Mouse (Mus musculus): Measurements from ENCODE around the gene Itga5. TPM values are rescaled to one million over a fixed set of nuclear protein-coding genes. Genes with fewer than 3 reads are reported as not detected.
"Not testable (repeated sequence)": the region's sequence is repeated elsewhere in the genome, so short reads cannot be mapped to it uniquely, and the experiment has no call there.

The Itga5 gene
- polyA plus RNA-seq (2012): 0.11 and 0.13 TPM in 2 replicates

DNA sequence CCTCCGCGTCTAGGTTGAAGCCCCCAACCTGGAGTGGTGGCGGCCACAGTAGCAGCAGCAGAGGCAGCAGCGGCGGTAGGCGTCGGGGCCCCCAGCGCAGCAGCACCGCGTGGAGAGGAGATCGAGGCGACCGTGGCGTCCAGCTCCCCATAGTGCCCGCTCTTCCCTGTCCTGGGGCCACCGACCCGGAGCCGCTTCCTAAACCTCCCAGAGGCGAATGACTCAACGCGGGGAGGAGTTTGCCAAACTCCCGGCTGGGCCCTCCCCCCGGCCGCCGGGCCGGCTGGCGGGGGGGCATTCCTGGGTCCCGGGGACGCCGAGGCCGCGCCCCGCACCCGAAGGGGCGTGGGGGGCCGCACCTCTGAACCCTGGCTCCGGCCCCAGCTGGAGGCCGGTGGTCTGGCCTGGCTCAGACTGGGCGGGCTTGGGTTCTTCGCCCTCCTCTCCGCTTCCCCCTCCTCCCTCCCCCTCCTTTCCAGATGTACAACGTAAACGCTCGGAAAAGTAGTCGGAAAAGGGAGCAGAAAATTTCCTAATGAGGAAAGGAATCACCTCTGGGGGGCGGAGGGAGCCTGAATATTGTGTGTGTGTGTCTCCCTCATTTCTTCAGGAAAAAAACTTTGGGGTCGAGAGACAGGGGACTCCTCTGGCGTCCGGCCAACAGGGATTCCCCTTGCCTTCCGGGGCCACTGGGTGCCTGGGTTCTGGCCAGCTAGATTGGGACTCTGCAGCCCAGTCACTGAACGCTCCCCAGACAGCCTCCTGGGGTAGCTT, at the start of gene Itga5:
Gene Itga5 (minus strand): TSS at position 388 of the 774 bp plus-strand sequence.
- Histone ChIP-seq H3K9me3 (ENCODE audit: control insufficient read depth, low read length) (no peaks in the 10 kb centered on the region), H3K36me3 (ENCODE audit: control insufficient read depth) (no peaks in the 10 kb centered on the region), H3K4me3 (replicated peaks) (peak within 1 kb of the TSS; percentile 66), H3K27me3 (ENCODE audit: control insufficient read depth) (peaks cover 40% of the 10 kb centered on the region), H3K4me1 (ENCODE audit: control insufficient read depth) (peaks cover 46% of the 10 kb centered on the region)
- TF ChIP-seq GATA1 (IDR thresholded peaks at IDR 0.05; ENCODE audit: low read length) (no peak), TAL1 (IDR thresholded peaks at IDR 0.05; ENCODE audit: low read length) (no peak)

DNA sequence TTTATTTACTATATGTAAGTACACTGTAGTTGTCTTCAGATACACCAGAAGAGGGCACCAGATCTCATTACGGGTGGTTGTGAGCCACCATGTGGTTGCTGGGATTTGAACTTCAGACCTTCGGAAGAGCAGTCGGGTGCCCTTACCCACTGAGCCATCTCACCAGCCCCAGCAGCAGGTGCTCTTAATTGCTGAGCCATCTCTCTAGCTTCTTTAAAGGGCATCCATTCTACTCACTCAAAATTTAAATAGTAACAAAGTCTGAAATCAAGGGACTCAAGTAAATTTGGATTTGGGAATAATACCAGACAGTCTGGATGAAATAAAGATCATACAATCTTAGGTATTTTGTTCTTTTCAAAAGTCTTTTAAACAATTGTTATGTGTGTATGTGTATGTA, 39.0 kb upstream of the Itga5 start:
- H3K9me3 ChIP-seq (ENCODE audit: control insufficient read depth, low read length); H3K27me3 ChIP-seq (ENCODE audit: control insufficient read depth); H3K4me3 ChIP-seq (replicated peaks); H3K4me1 ChIP-seq (ENCODE audit: control insufficient read depth); H3K36me3 ChIP-seq (ENCODE audit: control insufficient read depth): not testable (repeated sequence)

DNA sequence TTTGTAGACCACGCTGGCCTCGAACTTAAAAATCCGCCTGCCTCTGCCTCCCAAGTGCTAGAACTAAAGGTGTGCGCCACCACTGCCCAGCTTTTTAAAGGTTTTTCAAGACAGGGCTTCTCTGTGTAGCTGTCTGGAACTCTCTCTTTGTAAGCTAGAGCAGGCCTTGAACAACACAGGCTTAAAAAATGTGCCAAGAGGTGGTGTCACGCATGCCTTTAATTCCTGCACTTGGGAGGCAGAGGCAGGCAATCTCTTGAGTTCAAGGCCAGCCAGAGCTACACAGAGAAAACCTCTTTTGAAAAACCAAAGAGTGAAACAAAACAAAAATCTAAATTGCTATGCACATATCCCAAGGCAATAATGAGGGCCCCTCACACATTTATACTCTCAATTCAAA, 34.8 kb upstream of the Itga5 start:
- no peaks in the 10 kb centered on the region for H3K27me3 ChIP-seq (ENCODE audit: control insufficient read depth)
- no peak overlapping the region for H3K4me3 ChIP-seq (replicated peaks)
- H3K9me3 ChIP-seq (ENCODE audit: control insufficient read depth, low read length): no peaks in the 10 kb centered on the region
- no peaks in the 10 kb centered on the region for H3K36me3 ChIP-seq (ENCODE audit: control insufficient read depth)
- TF ChIP-seq TAL1 (IDR thresholded peaks at IDR 0.05; ENCODE audit: low read length) (no peak), GATA1 (IDR thresholded peaks at IDR 0.05; ENCODE audit: low read length) (no peak)
- H3K4me1 ChIP-seq (ENCODE audit: control insufficient read depth): no peaks in the 10 kb centered on the region

DNA sequence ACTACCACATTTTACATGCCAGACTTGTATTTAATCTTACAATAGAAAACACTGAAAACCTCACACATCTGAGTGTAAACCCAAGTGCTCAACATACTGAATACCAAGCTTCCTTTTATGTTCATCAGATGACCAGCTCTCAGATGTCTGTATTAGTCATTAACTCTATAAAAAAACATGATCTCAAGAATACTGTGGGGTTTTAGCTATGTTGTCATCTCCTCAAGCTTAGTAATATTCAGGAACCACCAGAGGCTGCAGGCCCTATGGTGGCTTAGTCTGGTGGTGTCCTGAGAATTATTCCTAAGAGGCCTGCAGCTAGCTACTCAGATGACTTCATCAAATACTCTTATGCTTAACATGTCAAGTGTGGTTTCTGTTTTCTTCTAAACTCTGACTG, 27.0 kb upstream of the Itga5 start:
- H3K4me3 ChIP-seq (replicated peaks): no peak overlapping the region
- TF ChIP-seq GATA1 (IDR thresholded peaks at IDR 0.05; ENCODE audit: low read length) (no peak), TAL1 (IDR thresholded peaks at IDR 0.05; ENCODE audit: low read length) (no peak)
- H3K4me1 ChIP-seq (ENCODE audit: control insufficient read depth): no peaks in the 10 kb centered on the region
- no peaks in the 10 kb centered on the region for H3K27me3 ChIP-seq (ENCODE audit: control insufficient read depth)
- no peaks in the 10 kb centered on the region for H3K9me3 ChIP-seq (ENCODE audit: control insufficient read depth, low read length)
- H3K36me3 ChIP-seq (ENCODE audit: control insufficient read depth): no peaks in the 10 kb centered on the region

GRCm38 (mm10) chr15:103388556-103389145, 22.1 kb upstream of the Itga5 start:
- no peaks in the 10 kb centered on the region for H3K4me1 ChIP-seq (ENCODE audit: control insufficient read depth)
- no peaks in the 10 kb centered on the region for H3K36me3 ChIP-seq (ENCODE audit: control insufficient read depth)
- no peak for TF ChIP-seq GATA1 (IDR thresholded peaks at IDR 0.05; ENCODE audit: low read length)
- TF ChIP-seq TAL1 (IDR thresholded peaks at IDR 0.05; ENCODE audit: low read length): no peak

GRCm38 (mm10) chr15:103383771-103384488, 17.4 kb upstream of the Itga5 start:
- no peak overlapping the region for H3K4me3 ChIP-seq (replicated peaks)
- H3K27me3 ChIP-seq (ENCODE audit: control insufficient read depth): peaks cover 8% of the 10 kb centered on the region
- H3K36me3 ChIP-seq (ENCODE audit: control insufficient read depth): no peaks in the 10 kb centered on the region
- no peaks in the 10 kb centered on the region for H3K9me3 ChIP-seq (ENCODE audit: control insufficient read depth, low read length)
- TF ChIP-seq TAL1 (IDR thresholded peaks at IDR 0.05; ENCODE audit: low read length) (no peak), GATA1 (IDR thresholded peaks at IDR 0.05; ENCODE audit: low read length) (no peak)
- no peaks in the 10 kb centered on the region for H3K4me1 ChIP-seq (ENCODE audit: control insufficient read depth)

More at GRCm38 (mm10) chr15:103388556-103389145, 22.1 kb upstream of the Itga5 start:
- H3K4me3 ChIP-seq (replicated peaks): no peak overlapping the region
- no peaks in the 10 kb centered on the region for H3K27me3 ChIP-seq (ENCODE audit: control insufficient read depth)
- H3K9me3 ChIP-seq (ENCODE audit: control insufficient read depth, low read length): no peaks in the 10 kb centered on the region

GRCm38 (mm10) chr15:103382795-103383406, 16.3 kb upstream of the Itga5 start:
- Histone ChIP-seq H3K27me3 (ENCODE audit: control insufficient read depth) (peaks cover 8% of the 10 kb centered on the region), H3K4me3 (replicated peaks) (no peak overlapping the region), H3K9me3 (ENCODE audit: control insufficient read depth, low read length) (no peaks in the 10 kb centered on the region), H3K36me3 (ENCODE audit: control insufficient read depth) (no peaks in the 10 kb centered on the region), H3K4me1 (ENCODE audit: control insufficient read depth) (no peaks in the 10 kb centered on the region)
- TF ChIP-seq GATA1 (IDR thresholded peaks at IDR 0.05; ENCODE audit: low read length) (no peak), TAL1 (IDR thresholded peaks at IDR 0.05; ENCODE audit: low read length) (no peak)

DNA sequence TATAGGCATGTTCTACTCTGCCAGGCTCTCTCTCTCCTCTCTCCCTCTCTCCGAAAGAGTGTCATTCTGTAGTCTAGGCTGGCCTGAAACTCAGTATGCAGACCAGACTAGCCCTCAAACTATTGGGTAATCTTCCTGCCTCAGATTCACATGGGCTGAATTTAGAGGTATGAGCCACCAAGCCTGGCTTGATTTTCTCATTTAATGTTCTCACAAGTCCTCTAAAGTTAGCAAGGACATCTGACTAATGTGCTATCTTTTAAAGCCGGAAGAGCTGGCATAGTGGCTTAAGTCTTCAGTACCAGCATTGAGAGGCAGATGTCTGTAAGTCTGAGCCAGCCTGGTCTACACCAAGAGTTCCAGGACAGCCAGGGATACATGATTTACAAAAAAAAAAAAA, 15.5 kb upstream of the Itga5 start:
- no peaks in the 10 kb centered on the region for H3K9me3 ChIP-seq (ENCODE audit: control insufficient read depth, low read length)
- H3K4me1 ChIP-seq (ENCODE audit: control insufficient read depth): no peaks in the 10 kb centered on the region
- H3K36me3 ChIP-seq (ENCODE audit: control insufficient read depth): no peaks in the 10 kb centered on the region
- H3K27me3 ChIP-seq (ENCODE audit: control insufficient read depth): peaks cover 8% of the 10 kb centered on the region
- no peak overlapping the region for H3K4me3 ChIP-seq (replicated peaks)
- TF ChIP-seq GATA1 (IDR thresholded peaks at IDR 0.05; ENCODE audit: low read length): no peak
- no peak for TF ChIP-seq TAL1 (IDR thresholded peaks at IDR 0.05; ENCODE audit: low read length)
